Mouse (Mus musculus) heart, embryonic 13.5 days (tissue): ENCODE results near the gene Vcpkmt. TPM values are rescaled to one million over a fixed set of nuclear protein-coding genes. Genes with fewer than 3 reads are reported as not detected.

Experiments used
- ATAC-seq: fragments of 200-750 bp; cut with Nextera tagmentation; 2 replicates; pipeline ENCODE4 v1.8.0; 2017; ENCODE audit warnings: moderate TSS enrichment; ENCODE audit not compliant: insufficient number of reproducible peaks, low FRiP score, low TSS enrichment; ENCODE audit errors: extremely low read depth
- H3K27ac ChIP-seq: fragments of 300-500 bp; sonication (generic); replicated peaks from 2 replicates; pipeline ENCODE4 v1.5.1; 2015; ENCODE audit warnings: moderate library complexity, mild to moderate bottlenecking, inconsistent platforms
- H3K27me3 ChIP-seq: fragments of 300-500 bp; sonication (generic); replicated peaks from 2 replicates; pipeline ENCODE4 v1.6.1; 2015; ENCODE audit warnings: mild to moderate bottlenecking, inconsistent platforms
- H3K36me3 ChIP-seq: fragments of 300-500 bp; sonication (generic); 2 replicates; pipeline ENCODE4 v1.6.1; 2015; ENCODE audit warnings: mild to moderate bottlenecking, inconsistent platforms
- H3K4me1 ChIP-seq: fragments of 300-500 bp; sonication (generic); 2 replicates; pipeline ENCODE4 v1.6.1; 2015; ENCODE audit warnings: inconsistent platforms
- H3K4me2 ChIP-seq: fragments of 300-500 bp; sonication (generic); 2 replicates; pipeline ENCODE4 v1.6.1; 2015; ENCODE audit warnings: inconsistent platforms, mild to moderate bottlenecking, moderate library complexity
- H3K4me3 ChIP-seq: fragments of 300-500 bp; sonication (generic); 2 replicates; pipeline ENCODE4 v1.5.1; 2015; ENCODE audit warnings: moderate library complexity, mild to moderate bottlenecking, inconsistent platforms
- H3K9ac ChIP-seq: fragments of 300-500 bp; sonication (generic); 2 replicates; pipeline ENCODE4 v1.6.1; 2015; ENCODE audit warnings: inconsistent platforms, mild to moderate bottlenecking, moderate library complexity
- H3K9me3 ChIP-seq: fragments of 300-500 bp; sonication (generic); 2 replicates; pipeline ENCODE4 v1.6.1; 2016; ENCODE audit warnings: inconsistent platforms
- WGBS: fragments of 180-500 bp; shearing (Covaris S2); methylation state at CpG from one replicate; pipeline ENCODE4 v1.1.7; 2015; ENCODE audit warnings: mixed read lengths; 5-methylcytosine and 5-hydroxymethylcytosine counted together
- microRNA-seq: library from miRNA; unstranded; fragments of <30 nt; microRNA quantifications from one replicate; pipeline ENCODE4, GENCODE M21; 2016
- polyA plus RNA-seq: library from polyadenylated mRNA; unstranded; fragments of >200 nt; fragmentation: Nextera tagmentation; extraction: Ambion mirVana; gene quantifications from 2 replicates; pipeline ENCODE4 v1.2.1, GENCODE M21; 2015

The Vcpkmt gene
- polyA plus RNA-seq, 1 experiment from 2014 or later: 16.3 TPM

DNA sequence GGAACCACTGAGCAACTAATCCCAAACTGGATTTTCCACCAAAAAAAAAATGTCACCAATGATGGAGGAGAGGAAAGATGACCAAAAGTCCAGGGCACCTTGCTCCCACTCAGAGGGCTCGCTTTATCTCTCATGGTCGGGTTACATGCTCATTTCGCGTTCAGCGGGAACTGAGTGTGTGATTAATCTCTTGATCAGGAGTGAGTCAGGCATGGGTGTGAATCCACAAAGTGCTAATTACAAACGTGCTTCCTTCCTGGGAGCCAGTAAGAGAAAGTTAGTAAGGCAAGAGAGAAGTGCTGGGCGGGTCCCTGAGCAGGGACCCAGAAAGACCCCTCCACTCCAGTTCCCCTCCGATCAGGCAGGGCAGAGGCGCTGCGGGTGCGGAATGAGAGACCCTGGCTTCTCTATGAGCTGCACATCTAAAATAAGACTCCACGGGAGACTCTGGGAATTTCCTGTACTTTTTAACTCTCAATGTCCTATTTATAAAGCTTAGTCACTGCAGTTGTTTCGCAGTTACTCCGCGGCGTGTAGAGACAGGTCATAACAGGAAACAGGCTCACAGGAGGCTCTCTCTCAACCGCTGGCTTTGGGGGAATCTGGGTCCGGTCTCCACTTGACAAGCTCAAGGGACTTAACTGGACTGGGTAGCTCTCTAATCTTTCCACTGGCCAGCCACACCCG is 45.0 kb downstream of the Vcpkmt start:
- Histone ChIP-seq H3K9ac (peak overlapping the region; percentile 72), H3K4me1 (peaks cover 41% of the 10 kb centered on the region)

DNA sequence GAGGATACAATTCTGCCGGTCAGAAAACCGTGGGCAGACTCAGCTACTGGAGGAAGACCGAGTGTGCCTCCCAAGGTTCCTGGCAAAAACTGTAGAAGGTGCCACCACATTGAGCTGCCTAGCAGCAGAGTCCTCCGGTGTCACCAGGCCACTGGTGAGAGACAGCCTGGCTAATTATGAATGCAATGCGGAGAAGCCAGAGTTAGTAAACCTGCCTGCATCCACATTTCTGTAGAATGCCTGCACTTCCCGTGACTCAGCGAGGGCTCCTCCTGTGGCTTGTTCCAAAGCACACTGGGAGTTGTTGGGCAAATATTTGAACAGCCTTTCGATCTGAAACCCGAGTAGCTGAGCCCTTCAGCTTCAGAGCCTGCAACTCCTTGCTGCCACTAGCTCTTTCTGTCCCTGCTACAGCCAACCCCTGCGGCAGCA is 45.6 kb downstream of the Vcpkmt start:
- Histone ChIP-seq H3K4me1 (peaks cover 44% of the 10 kb centered on the region), H3K27ac (peak overlapping the region; percentile 89), H3K9me3 (no peaks in the 10 kb centered on the region), H3K9ac (peak overlapping the region; percentile 72), H3K36me3 (no peaks in the 10 kb centered on the region), H3K4me3 (peak overlapping the region; percentile 37), H3K27me3 (no peaks in the 10 kb centered on the region), H3K4me2 (peak overlapping the region; percentile 68)
- ATAC-seq: no peak
- WGBS: 25% methylated on average over 10 of the region's 10 CpGs

More for the DNA sequence above, 45.0 kb downstream of the Vcpkmt start:
- no peaks in the 10 kb centered on the region for H3K9me3 ChIP-seq
- ATAC-seq: no peak
- no peaks in the 10 kb centered on the region for H3K36me3 ChIP-seq
- peak overlapping the region; percentile 37 for H3K4me3 ChIP-seq
- H3K27ac ChIP-seq: peak overlapping the region; percentile 89
- 7% methylated on average over 19 of the region's 19 CpGs for WGBS
- peak overlapping the region; percentile 68 for H3K4me2 ChIP-seq
- no peaks in the 10 kb centered on the region for H3K27me3 ChIP-seq

DNA sequence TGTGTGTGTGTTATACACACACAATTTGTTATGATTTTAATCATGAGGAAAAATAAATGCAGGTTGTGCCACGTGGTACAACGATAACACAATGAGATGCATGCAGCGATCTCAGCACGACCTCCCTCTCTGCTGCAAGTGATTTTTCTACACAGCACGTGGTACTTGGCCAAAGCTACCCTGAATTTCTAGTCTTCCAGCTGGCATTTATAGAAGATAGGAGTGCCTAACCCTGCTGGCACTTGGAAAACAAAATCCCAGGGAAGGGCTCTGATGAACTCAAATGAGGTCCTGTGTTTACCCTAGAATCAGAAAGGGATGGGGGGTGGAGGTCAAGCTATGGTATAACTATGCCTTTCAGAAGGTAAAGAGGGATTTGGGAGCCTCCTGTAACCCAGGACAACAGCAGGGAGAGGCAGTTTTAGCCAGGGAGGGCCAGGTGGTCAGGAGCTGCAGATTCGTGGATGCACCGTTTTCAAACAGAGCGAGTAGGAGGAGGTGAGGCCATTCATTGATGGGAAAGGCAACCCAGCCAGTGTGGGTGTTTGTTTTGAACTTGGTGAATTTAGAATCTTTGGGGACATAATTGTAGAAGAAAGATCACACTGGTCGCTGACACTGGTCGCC is 46.1 kb downstream of the Vcpkmt start:
- Histone ChIP-seq H3K36me3 (no peaks in the 10 kb centered on the region), H3K9ac (peak overlapping the region; percentile 72; the same call in 1 of the 2 replicates), H3K27me3 (no peaks in the 10 kb centered on the region), H3K4me1 (peaks cover 45% of the 10 kb centered on the region), H3K4me2 (peak overlapping the region; percentile 68), H3K27ac (peak overlapping the region; percentile 89), H3K9me3 (no peaks in the 10 kb centered on the region), H3K4me3 (no peak overlapping the region)
- WGBS: 75% methylated on average over 10 of the region's 10 CpGs
- no peak for ATAC-seq

DNA sequence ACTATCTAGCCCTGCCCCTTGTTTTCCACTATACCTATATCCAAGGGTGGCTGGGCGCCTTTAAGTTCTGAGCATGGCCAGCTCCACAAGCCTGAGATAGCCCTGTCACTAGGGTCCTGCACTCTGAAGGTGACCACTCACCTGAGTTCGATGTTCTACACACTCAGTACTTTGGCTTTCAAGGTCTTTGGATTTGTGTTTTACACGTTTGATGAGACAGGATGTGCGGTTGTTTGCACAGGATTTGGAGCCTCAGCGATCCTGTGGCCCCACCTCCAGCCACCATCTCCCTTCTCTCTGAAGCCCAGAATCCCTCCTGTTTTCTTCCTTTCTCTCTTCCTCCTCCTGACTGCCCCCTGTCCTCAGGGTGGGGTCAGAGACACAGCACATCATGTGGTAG is 49.6 kb downstream of the Vcpkmt start:
- no peak overlapping the region for H3K9ac ChIP-seq
- no peaks in the 10 kb centered on the region for H3K27me3 ChIP-seq
- H3K4me2 ChIP-seq: no peak overlapping the region
- no peaks in the 10 kb centered on the region for H3K9me3 ChIP-seq
- 76% methylated on average over 5 of the region's 5 CpGs for WGBS
- peaks cover 28% of the 10 kb centered on the region for H3K4me1 ChIP-seq
- H3K27ac ChIP-seq: no peak overlapping the region
- H3K4me3 ChIP-seq: no peak overlapping the region
- H3K36me3 ChIP-seq: no peaks in the 10 kb centered on the region
- no peak for ATAC-seq

DNA sequence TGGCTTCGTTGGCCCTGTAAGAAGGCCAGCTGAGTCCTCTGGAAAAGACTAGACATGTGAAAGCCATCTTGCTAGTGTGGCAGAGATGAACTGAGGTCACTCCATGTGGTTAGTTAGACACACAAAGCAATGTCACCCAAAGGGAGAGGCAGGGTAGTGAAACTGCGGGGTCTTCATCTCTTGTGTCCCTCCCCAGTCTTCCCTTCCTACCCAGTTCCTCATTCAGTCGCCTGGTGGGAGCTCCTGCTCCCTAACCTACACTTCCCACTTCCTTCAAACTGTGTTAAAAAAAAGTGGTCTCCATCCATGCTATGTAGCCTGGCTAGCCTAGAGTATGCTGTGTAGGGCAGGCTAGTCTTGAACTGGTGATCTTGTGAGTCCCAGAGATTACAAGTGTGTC is 50.3 kb downstream of the Vcpkmt start:
- H3K9ac ChIP-seq: no peak overlapping the region
- H3K4me2 ChIP-seq: no peak overlapping the region
- no peak for ATAC-seq

DNA sequence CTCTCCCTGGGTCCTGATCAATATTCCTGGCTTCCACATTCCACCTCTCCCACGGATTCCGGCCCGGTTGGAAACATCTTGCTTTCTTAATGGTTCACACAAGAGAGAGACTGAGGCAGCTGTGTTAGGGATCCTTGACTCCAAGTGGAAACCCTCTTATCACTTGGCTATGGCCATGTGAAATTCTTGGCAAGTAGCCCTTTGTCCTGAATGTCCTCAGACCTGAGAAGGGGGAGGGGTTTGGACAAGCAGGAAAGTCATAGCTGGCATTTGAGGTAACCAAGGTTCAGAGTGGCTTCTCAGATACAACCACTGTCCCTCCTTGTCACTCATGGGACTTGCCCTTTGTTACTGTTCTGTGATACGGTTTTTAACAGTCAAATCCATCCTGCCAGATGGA is 50.7 kb downstream of the Vcpkmt start:
- WGBS: 80% methylated on average over 4 of the region's 4 CpGs

More for the DNA sequence above, 50.3 kb downstream of the Vcpkmt start:
- H3K9me3 ChIP-seq: no peaks in the 10 kb centered on the region
- H3K27ac ChIP-seq: no peak overlapping the region
- peaks cover 21% of the 10 kb centered on the region for H3K4me1 ChIP-seq
- no peak overlapping the region for H3K4me3 ChIP-seq
- H3K27me3 ChIP-seq: no peaks in the 10 kb centered on the region
- WGBS: 80% methylated on average over 3 of the region's 3 CpGs
- H3K36me3 ChIP-seq: no peaks in the 10 kb centered on the region

DNA sequence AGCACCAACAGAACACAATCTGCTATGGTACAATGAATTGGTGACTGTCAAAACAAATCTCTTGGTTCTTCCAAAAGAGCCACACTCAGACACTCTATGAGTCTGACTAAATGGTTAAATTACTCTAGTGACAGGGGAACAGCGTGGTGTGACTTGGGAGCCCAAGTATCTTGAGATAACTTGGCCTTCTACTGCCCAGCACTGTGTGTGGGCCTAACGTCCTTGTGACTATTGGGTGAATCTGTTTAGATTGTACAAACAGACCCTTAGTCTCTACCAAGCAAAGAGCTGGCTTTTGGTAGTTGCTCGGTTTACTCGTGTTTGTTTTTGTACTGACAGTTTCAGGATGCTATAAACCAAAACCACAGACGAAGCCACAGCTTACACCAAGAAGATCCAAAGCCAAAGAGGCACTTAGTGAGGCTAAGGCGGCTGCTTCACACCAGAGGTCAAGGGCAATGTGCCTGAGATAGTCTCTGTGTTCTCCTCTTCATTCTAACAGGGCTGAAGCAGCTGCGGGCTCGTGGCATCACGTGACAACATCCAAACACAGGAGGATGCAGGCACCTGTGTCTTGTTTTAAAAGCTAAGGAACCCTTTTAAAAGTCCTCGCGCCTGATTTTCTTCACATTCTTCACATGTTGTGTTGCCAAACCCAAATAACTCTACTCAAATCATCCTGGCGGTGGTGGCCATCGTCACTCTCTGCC is 53.0 kb downstream of the Vcpkmt start:
- Histone ChIP-seq H3K4me2 (no peak overlapping the region), H3K4me1 (peaks cover 14% of the 10 kb centered on the region), H3K9me3 (no peaks in the 10 kb centered on the region), H3K27me3 (no peaks in the 10 kb centered on the region), H3K27ac (no peak overlapping the region), H3K9ac (no peak overlapping the region), H3K36me3 (no peaks in the 10 kb centered on the region), H3K4me3 (no peak overlapping the region)
- WGBS: 76% methylated on average over 13 of the region's 13 CpGs
- no peak for ATAC-seq

More for the DNA sequence above, 50.7 kb downstream of the Vcpkmt start:
- no peak overlapping the region for H3K4me3 ChIP-seq
- no peak overlapping the region for H3K27ac ChIP-seq
- ATAC-seq: no peak
- no peaks in the 10 kb centered on the region for H3K27me3 ChIP-seq
- H3K4me2 ChIP-seq: no peak overlapping the region
- H3K36me3 ChIP-seq: no peaks in the 10 kb centered on the region
- H3K9me3 ChIP-seq: no peaks in the 10 kb centered on the region
- peaks cover 16% of the 10 kb centered on the region for H3K4me1 ChIP-seq
- no peak overlapping the region for H3K9ac ChIP-seq

DNA sequence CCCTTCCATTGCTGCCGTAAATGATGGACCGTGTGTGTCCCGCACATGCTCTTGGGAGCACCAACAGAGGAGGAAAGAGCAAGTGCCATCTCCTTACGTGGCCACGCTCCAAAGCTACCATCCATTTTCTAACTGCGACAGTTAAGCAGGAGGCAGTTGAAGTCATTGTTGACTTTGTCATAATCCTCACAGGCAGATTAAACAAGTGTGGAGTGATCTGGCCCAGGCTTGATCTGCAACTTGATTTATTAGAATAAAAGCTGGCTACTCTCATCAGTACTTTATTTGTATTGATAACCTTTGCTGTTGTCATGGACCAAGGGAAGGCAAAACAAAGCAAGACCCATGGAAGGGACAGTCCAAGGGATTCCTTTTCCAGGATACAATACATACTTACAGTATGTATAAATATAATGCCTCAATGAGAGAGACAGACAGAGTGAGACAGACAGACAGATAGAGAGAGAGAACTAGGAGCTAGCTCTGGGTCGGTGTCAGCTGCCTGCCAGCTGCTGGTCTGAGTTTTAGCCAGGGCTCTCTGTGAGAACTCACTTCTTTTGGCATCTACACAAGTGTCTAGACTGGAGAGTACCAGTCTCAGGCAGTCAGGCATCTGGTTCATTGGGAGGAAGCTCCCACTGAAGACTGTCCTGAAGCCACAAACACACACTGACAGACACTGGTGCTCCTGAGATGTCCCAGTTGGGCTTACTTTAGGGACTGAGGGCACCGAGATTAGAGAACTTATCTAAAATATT is 54.4 kb downstream of the Vcpkmt start:
- Histone ChIP-seq H3K4me3 (no peak overlapping the region), H3K9me3 (no peaks in the 10 kb centered on the region), H3K27ac (no peak overlapping the region), H3K4me1 (peaks cover 17% of the 10 kb centered on the region), H3K4me2 (no peak overlapping the region), H3K9ac (no peak overlapping the region), H3K27me3 (no peaks in the 10 kb centered on the region), H3K36me3 (no peaks in the 10 kb centered on the region)
- 75% methylated on average over 8 of the region's 8 CpGs for WGBS
- ATAC-seq: no peak

Small RNAs within 50 kb of the gene (microRNA-seq; reads per million reads assigned to microRNA genes)
- gene Gm23018: not detected

Other genes starting within 250 kb of the Vcpkmt start
- gene Nemf, start 225.9 kb downstream of the Vcpkmt start, polyA plus RNA-seq: 56.4 and 64.7 TPM in 2 replicates
- gene Arf6, start 210.9 kb downstream of the Vcpkmt start, polyA plus RNA-seq: 31.5 and 31.9 TPM in 2 replicates
- gene Gm9887, start 210.6 kb downstream of the Vcpkmt start, polyA plus RNA-seq: 0.88 and 0.94 TPM in 2 replicates
- gene Sos2, start 98.8 kb upstream of the Vcpkmt start, polyA plus RNA-seq: 5.6 and 6.5 TPM in 2 replicates
- gene L2hgdh, start 141.8 kb upstream of the Vcpkmt start, polyA plus RNA-seq: 14.0 and 15.3 TPM in 2 replicates
- 30.5 and 31.5 TPM in 2 replicates for gene Atp5s, start 141.9 kb upstream of the Vcpkmt start, polyA plus RNA-seq
- 4.6 and 6.8 TPM in 2 replicates for gene Cdkl1, start 208.2 kb upstream of the Vcpkmt start, polyA plus RNA-seq